Mouse (Mus musculus): Measurements from ENCODE around the gene Plcg2. TPM values are rescaled to one million over a fixed set of nuclear protein-coding genes. Genes with fewer than 3 reads are reported as not detected.

Plcg2 gene
- polyA plus RNA-seq, 1 experiment from 2014 or later: 3.4 TPM

GRCm38 (mm10) chr8:117475819-117476218, 22.3 kb upstream of the Plcg2 start:
- no peak overlapping the region for H3K4me2 ChIP-seq (ENCODE audit: low read depth)
- no peak overlapping the region for H3K9ac ChIP-seq (ENCODE audit: low read length)
- no peaks in the 10 kb centered on the region for H3K27me3 ChIP-seq (ENCODE audit: control insufficient read depth, insufficient read depth, low read length)
- no peak overlapping the region for H3K4me3 ChIP-seq (ENCODE audit: low read depth, low read length)
- no peak for DNase-seq (ENCODE audit: low spot score)
- no peaks in the 10 kb centered on the region for H3K9me3 ChIP-seq (ENCODE audit: control insufficient read depth, low read length)
- no peak overlapping the region for H3K27ac ChIP-seq (ENCODE audit: low read depth, low read length)
- 80% methylated on average over 7 of the region's 7 CpGs for WGBS
- H3K36me3 ChIP-seq (ENCODE audit: control insufficient read depth, insufficient read depth, low read length): no peaks in the 10 kb centered on the region
- no peak for ATAC-seq (ENCODE audit: insufficient read depth, low FRiP score, low TSS enrichment)
- H3K4me1 ChIP-seq (ENCODE audit: control insufficient read depth, insufficient read depth, low read length): no peaks in the 10 kb centered on the region; the same call in 1 of the 2 replicates

- H3K36me3 ChIP-seq (ENCODE audit: control insufficient read depth, insufficient read depth, low read length): no peaks in the 10 kb centered on the region
- H3K9ac ChIP-seq (ENCODE audit: low read length): no peak overlapping the region
- ATAC-seq (ENCODE audit: insufficient read depth, low FRiP score, low TSS enrichment): no peak
- no peaks in the 10 kb centered on the region for H3K4me1 ChIP-seq (ENCODE audit: control insufficient read depth, insufficient read depth, low read length)
- H3K4me2 ChIP-seq (ENCODE audit: low read depth): no peak overlapping the region
- H3K27me3 ChIP-seq (ENCODE audit: control insufficient read depth, insufficient read depth, low read length): no peaks in the 10 kb centered on the region
- no peak for DNase-seq (ENCODE audit: low spot score)
- no peak overlapping the region for H3K27ac ChIP-seq (ENCODE audit: low read depth, low read length)
- H3K4me3 ChIP-seq (ENCODE audit: low read depth, low read length): no peak overlapping the region
- H3K9me3 ChIP-seq (ENCODE audit: control insufficient read depth, low read length): no peaks in the 10 kb centered on the region
Measured at GRCm38 (mm10) chr8:117478082-117478481, 20.0 kb upstream of the Plcg2 start.

- WGBS: 93% methylated on average over 9 of the region's 9 CpGs
- no peaks in the 10 kb centered on the region for H3K27me3 ChIP-seq (ENCODE audit: control insufficient read depth, insufficient read depth, low read length)
- H3K9ac ChIP-seq (ENCODE audit: low read length): no peak overlapping the region
- ATAC-seq (ENCODE audit: insufficient read depth, low FRiP score, low TSS enrichment) (no peak), DNase-seq (ENCODE audit: low spot score) (no peak)
- H3K4me3 ChIP-seq (ENCODE audit: low read depth, low read length): no peak overlapping the region
- H3K36me3 ChIP-seq (ENCODE audit: control insufficient read depth, insufficient read depth, low read length): no peaks in the 10 kb centered on the region
- H3K27ac ChIP-seq (ENCODE audit: low read depth, low read length): no peak overlapping the region
- H3K4me1 ChIP-seq (ENCODE audit: control insufficient read depth, insufficient read depth, low read length): no peaks in the 10 kb centered on the region
- no peaks in the 10 kb centered on the region for H3K9me3 ChIP-seq (ENCODE audit: control insufficient read depth, low read length)
- H3K4me2 ChIP-seq (ENCODE audit: low read depth): no peak overlapping the region
Measured at GRCm38 (mm10) chr8:117479996-117480395, 18.1 kb upstream of the Plcg2 start.

GRCm38 (mm10) chr8:117480516-117480915, 17.6 kb upstream of the Plcg2 start:
- Histone ChIP-seq H3K9me3 (ENCODE audit: control insufficient read depth, low read length) (no peaks in the 10 kb centered on the region), H3K27me3 (ENCODE audit: control insufficient read depth, insufficient read depth, low read length) (no peaks in the 10 kb centered on the region), H3K4me1 (ENCODE audit: control insufficient read depth, insufficient read depth, low read length) (no peaks in the 10 kb centered on the region), H3K27ac (ENCODE audit: low read depth, low read length) (no peak overlapping the region), H3K4me2 (ENCODE audit: low read depth) (no peak overlapping the region), H3K36me3 (ENCODE audit: control insufficient read depth, insufficient read depth, low read length) (no peaks in the 10 kb centered on the region), H3K4me3 (ENCODE audit: low read depth, low read length) (no peak overlapping the region), H3K9ac (ENCODE audit: low read length) (no peak overlapping the region)
- 71% methylated on average over 5 of the region's 5 CpGs for WGBS
- no peak for DNase-seq (ENCODE audit: low spot score)
- ATAC-seq (ENCODE audit: insufficient read depth, low FRiP score, low TSS enrichment): no peak

- Histone ChIP-seq H3K27me3 (ENCODE audit: control insufficient read depth, insufficient read depth, low read length) (no peaks in the 10 kb centered on the region), H3K9ac (ENCODE audit: low read length) (no peak overlapping the region), H3K9me3 (ENCODE audit: control insufficient read depth, low read length) (no peaks in the 10 kb centered on the region), H3K4me1 (ENCODE audit: control insufficient read depth, insufficient read depth, low read length) (no peaks in the 10 kb centered on the region), H3K4me2 (ENCODE audit: low read depth) (no peak overlapping the region), H3K36me3 (ENCODE audit: control insufficient read depth, insufficient read depth, low read length) (no peaks in the 10 kb centered on the region), H3K27ac (ENCODE audit: low read depth, low read length) (no peak overlapping the region), H3K4me3 (ENCODE audit: low read depth, low read length) (no peak overlapping the region)
- DNase-seq (ENCODE audit: low spot score): no peak
- no peak for ATAC-seq (ENCODE audit: insufficient read depth, low FRiP score, low TSS enrichment)
- 88% methylated on average over 5 of the region's 5 CpGs for WGBS
Measured at GRCm38 (mm10) chr8:117481830-117482229, 16.3 kb upstream of the Plcg2 start.

GRCm38 (mm10) chr8:117484731-117485130, 13.4 kb upstream of the Plcg2 start:
- Histone ChIP-seq H3K4me3 (ENCODE audit: low read depth, low read length) (no peak overlapping the region), H3K27me3 (ENCODE audit: control insufficient read depth, insufficient read depth, low read length) (no peaks in the 10 kb centered on the region), H3K36me3 (ENCODE audit: control insufficient read depth, insufficient read depth, low read length) (no peaks in the 10 kb centered on the region), H3K9me3 (ENCODE audit: control insufficient read depth, low read length) (no peaks in the 10 kb centered on the region), H3K9ac (ENCODE audit: low read length) (no peak overlapping the region), H3K27ac (ENCODE audit: low read depth, low read length) (no peak overlapping the region), H3K4me1 (ENCODE audit: control insufficient read depth, insufficient read depth, low read length) (no peaks in the 10 kb centered on the region), H3K4me2 (ENCODE audit: low read depth) (no peak overlapping the region)
- ATAC-seq (ENCODE audit: insufficient read depth, low FRiP score, low TSS enrichment) (no peak), DNase-seq (ENCODE audit: low spot score) (no peak)
- 89% methylated on average over 8 of the region's 8 CpGs for WGBS

GRCm38 (mm10) chr8:117485316-117485715, 12.8 kb upstream of the Plcg2 start:
- Histone ChIP-seq H3K27me3 (ENCODE audit: control insufficient read depth, insufficient read depth, low read length) (no peaks in the 10 kb centered on the region), H3K4me3 (ENCODE audit: low read depth, low read length) (no peak overlapping the region), H3K9ac (ENCODE audit: low read length) (no peak overlapping the region), H3K9me3 (ENCODE audit: control insufficient read depth, low read length) (no peaks in the 10 kb centered on the region), H3K36me3 (ENCODE audit: control insufficient read depth, insufficient read depth, low read length) (no peaks in the 10 kb centered on the region), H3K27ac (ENCODE audit: low read depth, low read length) (no peak overlapping the region), H3K4me2 (ENCODE audit: low read depth) (no peak overlapping the region), H3K4me1 (ENCODE audit: control insufficient read depth, insufficient read depth, low read length) (no peaks in the 10 kb centered on the region)
- DNase-seq (ENCODE audit: low spot score) (no peak), ATAC-seq (ENCODE audit: insufficient read depth, low FRiP score, low TSS enrichment) (no peak)
- 90% methylated on average over 1 of the region's 1 CpGs for WGBS

- Histone ChIP-seq H3K27me3 (ENCODE audit: control insufficient read depth, insufficient read depth, low read length) (no peaks in the 10 kb centered on the region), H3K36me3 (ENCODE audit: control insufficient read depth, insufficient read depth, low read length) (no peaks in the 10 kb centered on the region), H3K4me1 (ENCODE audit: control insufficient read depth, insufficient read depth, low read length) (no peaks in the 10 kb centered on the region), H3K9ac (ENCODE audit: low read length) (no peak overlapping the region), H3K9me3 (ENCODE audit: control insufficient read depth, low read length) (no peaks in the 10 kb centered on the region), H3K4me2 (ENCODE audit: low read depth) (no peak overlapping the region), H3K4me3 (ENCODE audit: low read depth, low read length) (no peak overlapping the region), H3K27ac (ENCODE audit: low read depth, low read length) (no peak overlapping the region)
- DNase-seq (ENCODE audit: low spot score) (no peak), ATAC-seq (ENCODE audit: insufficient read depth, low FRiP score, low TSS enrichment) (no peak)
- WGBS: 86% methylated on average over 10 of the region's 10 CpGs
Measured at GRCm38 (mm10) chr8:117488246-117489005, 9.7 kb upstream of the Plcg2 start.

GRCm38 (mm10) chr8:117493543-117493942, 4.5 kb upstream of the Plcg2 start:
- Histone ChIP-seq H3K9me3 (ENCODE audit: control insufficient read depth, low read length) (no peaks in the 10 kb centered on the region), H3K4me2 (ENCODE audit: low read depth) (no peak overlapping the region), H3K9ac (ENCODE audit: low read length) (no peak overlapping the region), H3K4me1 (ENCODE audit: control insufficient read depth, insufficient read depth, low read length) (no peaks in the 10 kb centered on the region), H3K27ac (ENCODE audit: low read depth, low read length) (no peak overlapping the region), H3K27me3 (ENCODE audit: control insufficient read depth, insufficient read depth, low read length) (peaks cover 7% of the 10 kb centered on the region), H3K36me3 (ENCODE audit: control insufficient read depth, insufficient read depth, low read length) (no peaks in the 10 kb centered on the region), H3K4me3 (ENCODE audit: low read depth, low read length) (no peak overlapping the region)
- no peak for ATAC-seq (ENCODE audit: insufficient read depth, low FRiP score, low TSS enrichment)
- WGBS: 9% methylated on average over 9 of the region's 9 CpGs
- DNase-seq (ENCODE audit: low spot score): no peak
